Mouse (Mus musculus): ENCODE results near the gene Hrk.

Gene Hrk

GRCm38 (mm10) chr5:118164581-118164980, at the start of gene Hrk:
Hrk (plus strand) TSS chr5:118164648.
- no peak for DNase-seq (ENCODE audit: inconsistent age in 2 of 2, low spot score in 1 of 2)

GRCm38 (mm10) chr5:118118351-118118750, 46.1 kb upstream of the Hrk start:
- DNase-seq (ENCODE audit: inconsistent age in 2 of 2, low spot score in 1 of 2) = no peak

GRCm38 (mm10) chr5:118118922-118119321, 45.5 kb upstream of the Hrk start:
- DNase-seq (ENCODE audit: inconsistent age in 2 of 2, low spot score in 1 of 2) = no peak

- no peak for DNase-seq (ENCODE audit: inconsistent age in 2 of 2, low spot score in 1 of 2)
Measured at GRCm38 (mm10) chr5:118120670-118121069, 43.8 kb upstream of the Hrk start.

- no peak for DNase-seq (ENCODE audit: inconsistent age in 2 of 2, low spot score in 1 of 2)
Measured at GRCm38 (mm10) chr5:118121928-118122327, 42.5 kb upstream of the Hrk start.

GRCm38 (mm10) chr5:118123096-118123495, 41.4 kb upstream of the Hrk start:
- DNase-seq (ENCODE audit: inconsistent age in 2 of 2, low spot score in 1 of 2) = no peak

- DNase-seq (ENCODE audit: inconsistent age in 2 of 2, low spot score in 1 of 2) = no peak
Measured at GRCm38 (mm10) chr5:118126671-118127070, 37.8 kb upstream of the Hrk start.

- no peak for DNase-seq (ENCODE audit: inconsistent age in 2 of 2, low spot score in 1 of 2)
Measured at GRCm38 (mm10) chr5:118128208-118128607, 36.2 kb upstream of the Hrk start.

GRCm38 (mm10) chr5:118128651-118129050, 35.8 kb upstream of the Hrk start:
- no peak for DNase-seq (ENCODE audit: inconsistent age in 2 of 2, low spot score in 1 of 2)

GRCm38 (mm10) chr5:118136391-118136790, 28.1 kb upstream of the Hrk start:
- no peak for DNase-seq (ENCODE audit: inconsistent age in 2 of 2, low spot score in 1 of 2)

GRCm38 (mm10) chr5:118139630-118140029, 24.8 kb upstream of the Hrk start:
- DNase-seq (ENCODE audit: inconsistent age in 2 of 2, low spot score in 1 of 2) = no peak

- DNase-seq (ENCODE audit: inconsistent age in 2 of 2, low spot score in 1 of 2) = no peak
Measured at GRCm38 (mm10) chr5:118142471-118142870, 22.0 kb upstream of the Hrk start.

- peak in 1 of 2 experiments; percentile 34 for DNase-seq (ENCODE audit: inconsistent age in 2 of 2, low spot score in 1 of 2)
Measured at GRCm38 (mm10) chr5:118143211-118144026, 21.0 kb upstream of the Hrk start.

GRCm38 (mm10) chr5:118144327-118144726, 20.1 kb upstream of the Hrk start:
- DNase-seq (ENCODE audit: inconsistent age in 2 of 2, low spot score in 1 of 2) = no peak

GRCm38 (mm10) chr5:118144770-118145169, 19.7 kb upstream of the Hrk start:
- DNase-seq (ENCODE audit: inconsistent age in 2 of 2, low spot score in 1 of 2) = no peak

GRCm38 (mm10) chr5:118145458-118145857, 19.0 kb upstream of the Hrk start:
- DNase-seq (ENCODE audit: inconsistent age in 2 of 2, low spot score in 1 of 2) = no peak

GRCm38 (mm10) chr5:118145999-118146679, 18.3 kb upstream of the Hrk start:
- peak in 1 of 2 experiments; percentile 37 for DNase-seq (ENCODE audit: inconsistent age in 2 of 2, low spot score in 1 of 2)

- DNase-seq (ENCODE audit: inconsistent age in 2 of 2, low spot score in 1 of 2) = no peak
Measured at GRCm38 (mm10) chr5:118147264-118147663, 17.2 kb upstream of the Hrk start.

- DNase-seq (ENCODE audit: inconsistent age in 2 of 2, low spot score in 1 of 2) = no peak
Measured at GRCm38 (mm10) chr5:118149711-118150110, 14.7 kb upstream of the Hrk start.

- peak; percentile 85 to 95 for DNase-seq (ENCODE audit: inconsistent age in 2 of 2, low spot score in 1 of 2)
Measured at GRCm38 (mm10) chr5:118154839-118155564, 9.4 kb upstream of the Hrk start, which contains the start of gene Fbxw8. Fbxw8 (minus strand) TSS chr5:118155464.

- no peak for DNase-seq (ENCODE audit: inconsistent age in 2 of 2, low spot score in 1 of 2)
Measured at GRCm38 (mm10) chr5:118155565-118155947, 8.9 kb upstream of the Hrk start.

GRCm38 (mm10) chr5:118156976-118157375, 7.5 kb upstream of the Hrk start:
- DNase-seq (ENCODE audit: inconsistent age in 2 of 2, low spot score in 1 of 2) = no peak
